Mouse (Mus musculus) erythroblast, embryonic 14.5 days (primary cell): ENCODE data around the gene Wdr83os.

Source experiments
- GATA1 ChIP-seq: IDR thresholded peaks from 2 replicates; pipeline ENCODE4 v1.6.1; 2012; ENCODE audit warnings: low read length, inconsistent platforms, mixed read lengths
- TAL1 ChIP-seq: IDR thresholded peaks from 3 replicates; pipeline ENCODE4 v1.6.1; 2012; ENCODE audit warnings: low read length, inconsistent platforms, mixed read lengths

GRCm38 (mm10) chr8:85119052-85119981 is 38.8 kb downstream of the Wdr83os start:
- TF ChIP-seq GATA1 (no peak), TAL1 (no peak)
